Mouse (Mus musculus) CH12F3 (cell line): Measurements from ENCODE around the gene Wdr19.

Experiments
- in situ Hi-C: fragments of 300-500 bp; cut with MboI; formaldehyde crosslinking; loops from 2 replicates; pipeline ENCODE4 v1.14.3; 2020; ENCODE audit warnings: low sequenced_read_pairs

The Wdr19 gene

GRCm38 (mm10) chr5:65199346-65200128 lies at the start of gene Wdr19:
Gene Wdr19 (plus strand): TSS chr5:65199696.
- in situ Hi-C loops = no loop called here

DNA sequence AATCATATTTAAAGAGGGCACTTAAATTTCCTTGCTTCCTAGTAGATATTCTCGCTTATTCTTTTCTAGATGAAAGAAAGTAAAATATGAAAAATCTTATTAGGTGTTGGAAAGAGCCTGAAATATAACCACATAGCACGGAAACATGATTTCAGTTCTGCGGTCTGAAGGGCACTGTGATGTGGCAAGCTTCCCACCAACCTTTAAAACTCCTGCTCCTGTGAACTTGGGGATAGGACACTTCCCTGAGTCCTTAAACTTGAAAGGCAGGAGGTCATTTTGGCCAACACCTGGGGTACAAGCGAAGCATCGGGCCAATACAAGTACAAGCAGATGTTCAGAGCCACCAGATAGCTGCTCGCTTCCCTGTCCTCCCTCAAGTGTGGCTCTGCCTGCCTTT lies 49.8 kb upstream of the Wdr19 start:
- in situ Hi-C loops = no loop called here

- in situ Hi-C loops = no loop called here
Measured at GRCm38 (mm10) chr5:65150376-65150955, 49.0 kb upstream of the Wdr19 start.

DNA sequence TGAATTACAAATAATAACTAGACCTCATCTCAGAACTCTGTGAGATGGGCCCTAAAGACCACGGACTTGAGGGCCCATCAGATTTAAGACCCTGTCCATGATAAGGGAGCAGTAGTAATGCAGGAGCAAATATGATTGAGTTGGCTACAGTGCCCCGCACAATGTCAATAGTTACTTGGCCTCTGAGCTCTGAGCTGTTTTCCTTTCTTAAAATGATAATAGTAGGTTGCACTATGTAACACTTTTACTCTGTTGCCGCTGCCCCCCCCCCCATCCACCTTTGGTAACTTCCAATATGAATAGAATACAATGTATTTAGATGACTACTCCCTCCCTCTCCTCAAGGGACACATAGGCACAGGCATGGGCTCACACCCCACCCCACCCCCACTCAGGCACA lies 48.2 kb upstream of the Wdr19 start:
- in situ Hi-C loops = no loop called here

DNA sequence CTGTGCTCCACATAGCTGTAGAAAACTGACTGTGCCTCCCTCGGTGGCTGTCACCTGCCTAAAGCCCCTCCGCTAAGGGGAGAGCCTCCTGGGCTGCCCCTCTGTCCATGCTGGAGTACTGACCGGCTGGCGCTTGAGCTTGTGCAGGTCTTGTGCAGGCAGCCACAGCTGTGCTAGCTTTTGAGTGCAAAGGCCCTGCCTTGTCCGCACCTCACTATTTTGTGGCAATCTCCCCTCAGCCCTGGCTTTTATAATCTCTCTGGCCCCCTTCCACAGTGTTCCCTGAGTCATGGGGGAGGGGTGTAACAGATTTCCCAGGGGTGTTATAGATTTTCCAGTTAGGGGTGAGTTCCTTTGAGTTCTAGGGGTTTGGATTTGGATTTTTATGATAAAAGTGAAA lies 47.7 kb upstream of the Wdr19 start:
- in situ Hi-C loops = no loop called here

DNA sequence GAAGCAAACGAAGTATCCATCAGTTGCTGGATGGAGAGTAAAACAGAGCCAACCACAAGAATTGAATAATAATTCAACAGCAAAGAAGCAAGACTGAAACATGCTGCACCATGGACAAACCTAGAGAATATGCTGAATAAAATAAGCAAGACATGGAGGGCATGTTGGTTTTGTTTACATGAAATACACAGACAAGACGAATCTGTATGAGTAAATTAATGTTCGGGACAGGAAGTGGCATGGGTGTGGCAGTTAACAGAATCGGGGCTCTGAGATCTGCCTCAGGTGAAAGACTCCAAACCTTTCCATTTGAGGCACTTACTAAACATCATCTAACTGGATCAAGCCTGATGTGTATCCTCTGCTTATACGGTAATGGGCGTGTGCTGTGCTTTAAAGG lies 45.2 kb upstream of the Wdr19 start:
- in situ Hi-C loops = no loop called here

DNA sequence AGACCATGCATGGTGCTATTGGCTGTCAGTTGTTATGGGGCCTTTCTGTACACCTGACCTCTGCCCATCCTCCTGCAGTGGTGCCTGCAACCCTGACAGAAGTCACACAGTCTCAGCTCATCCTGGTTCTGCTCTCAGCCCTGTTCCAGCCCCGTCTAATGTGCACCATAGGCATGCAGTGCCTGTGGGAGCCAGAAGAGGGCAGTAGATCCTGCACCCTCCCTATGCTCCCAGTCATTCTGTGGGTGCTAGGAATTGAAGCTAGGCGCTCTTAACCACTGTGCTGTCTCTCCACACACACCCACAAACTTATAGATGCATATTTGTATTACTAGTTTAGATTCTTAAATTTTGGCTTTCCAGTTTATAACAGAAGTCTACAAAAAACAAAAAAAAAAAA lies 42.6 kb upstream of the Wdr19 start:
- in situ Hi-C loops = no loop called here

DNA sequence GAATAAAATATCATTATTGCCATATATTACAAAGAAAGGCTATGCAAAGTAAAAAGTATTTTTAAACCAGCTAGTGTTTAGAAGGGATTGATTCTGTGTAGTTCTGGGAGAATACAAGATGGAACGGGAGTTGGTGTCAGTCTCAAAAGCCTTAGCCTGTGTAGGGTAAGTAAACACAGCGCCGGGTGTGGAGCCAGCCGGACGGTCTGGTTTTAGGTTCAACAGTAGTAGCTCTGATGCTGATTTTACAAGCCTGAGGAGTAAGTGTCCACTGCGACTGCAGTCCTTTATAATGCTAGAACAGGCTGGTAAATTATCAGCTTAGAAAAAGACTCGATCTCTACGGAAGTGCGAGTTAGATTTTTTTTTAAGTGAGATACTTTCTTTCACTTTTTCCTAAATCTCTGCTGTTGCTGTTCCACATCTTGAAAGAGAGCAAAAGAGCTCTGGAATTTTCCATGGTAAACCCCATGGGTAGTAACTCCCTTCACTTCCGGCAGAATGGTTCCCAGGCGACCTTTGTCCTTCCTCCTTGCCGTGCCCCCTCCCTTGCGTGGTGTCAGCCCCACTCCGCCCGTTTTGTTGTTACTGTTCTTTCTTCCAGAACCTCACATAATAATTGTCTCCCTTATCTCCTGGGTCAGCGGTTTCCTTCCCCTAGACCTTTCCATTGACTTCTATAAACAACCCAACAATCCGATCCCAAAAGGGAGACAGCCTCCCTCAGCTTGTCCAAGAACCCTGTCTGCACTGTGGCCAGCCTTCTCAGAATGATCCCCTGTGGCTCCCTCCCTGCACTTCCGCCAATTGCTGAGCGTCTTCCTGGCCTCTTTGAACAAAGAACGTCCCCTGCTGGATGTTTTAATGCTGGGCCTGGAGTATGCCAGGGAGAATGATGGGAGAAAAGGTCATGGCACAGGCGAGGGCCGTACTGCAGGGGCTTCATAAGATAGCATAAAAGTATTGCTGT lies 41.8 kb upstream of the Wdr19 start:
- in situ Hi-C loops = no loop called here

DNA sequence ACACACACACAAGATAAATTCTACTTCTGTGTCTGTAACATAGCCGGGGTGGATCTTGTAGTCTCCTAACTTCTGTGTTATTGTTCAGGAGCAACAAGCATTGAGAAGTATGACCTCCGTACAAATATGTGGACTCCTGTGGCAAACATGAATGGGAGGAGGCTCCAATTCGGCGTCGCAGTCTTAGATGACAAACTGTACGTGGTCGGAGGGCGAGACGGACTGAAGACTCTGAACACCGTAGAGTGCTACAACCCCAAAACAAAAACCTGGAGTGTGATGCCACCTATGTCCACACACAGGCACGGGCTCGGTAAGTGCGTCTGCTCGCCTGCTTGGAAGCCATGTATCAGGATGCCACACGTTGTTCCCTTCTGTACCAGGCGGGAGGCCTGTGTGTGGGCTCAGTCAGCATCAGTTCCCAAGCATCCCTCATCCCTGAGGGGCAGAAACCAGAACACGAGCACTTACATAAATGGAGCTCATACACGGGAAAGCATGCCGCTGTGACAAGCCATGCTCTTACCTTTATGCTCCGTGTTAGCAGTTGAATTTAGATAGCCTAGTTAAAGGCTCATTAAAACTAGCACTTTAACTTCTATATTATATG lies 40.7 kb upstream of the Wdr19 start:
- in situ Hi-C loops = no loop called here

GRCm38 (mm10) chr5:65163001-65163400 lies 36.5 kb upstream of the Wdr19 start:
- in situ Hi-C loops = no loop called here

GRCm38 (mm10) chr5:65163489-65164092 lies 35.9 kb upstream of the Wdr19 start:
- in situ Hi-C loops = no loop called here

DNA sequence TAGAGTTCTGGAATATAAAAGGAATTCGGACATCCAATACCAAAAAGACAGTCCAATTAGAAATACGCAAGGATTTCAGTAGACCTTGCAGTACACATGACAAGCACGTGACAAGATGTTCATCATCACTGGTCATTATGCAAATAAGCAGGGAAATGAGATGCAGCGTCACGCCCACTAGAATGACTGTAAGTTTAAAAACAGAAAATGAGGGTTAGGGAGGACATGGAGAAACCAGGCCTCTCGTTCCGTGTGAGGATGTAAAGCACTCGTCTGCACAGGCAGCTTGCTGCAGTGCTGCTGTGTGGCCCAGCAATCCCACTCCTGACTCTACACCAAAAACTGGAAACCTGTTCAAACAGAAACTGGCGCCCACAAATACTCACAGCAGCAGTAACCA lies 29.3 kb upstream of the Wdr19 start:
- in situ Hi-C loops = no loop called here

GRCm38 (mm10) chr5:65175035-65175917 lies 24.2 kb upstream of the Wdr19 start:
- in situ Hi-C loops = no loop called here

GRCm38 (mm10) chr5:65175918-65176484 lies 23.5 kb upstream of the Wdr19 start:
- in situ Hi-C loops = no loop called here

- in situ Hi-C loops = no loop called here
Measured at GRCm38 (mm10) chr5:65177026-65177514, 22.4 kb upstream of the Wdr19 start.

- in situ Hi-C loops = no loop called here
Measured at GRCm38 (mm10) chr5:65178477-65178876, 21.0 kb upstream of the Wdr19 start.

GRCm38 (mm10) chr5:65181160-65181793 lies 18.2 kb upstream of the Wdr19 start:
- in situ Hi-C loops = no loop called here

DNA sequence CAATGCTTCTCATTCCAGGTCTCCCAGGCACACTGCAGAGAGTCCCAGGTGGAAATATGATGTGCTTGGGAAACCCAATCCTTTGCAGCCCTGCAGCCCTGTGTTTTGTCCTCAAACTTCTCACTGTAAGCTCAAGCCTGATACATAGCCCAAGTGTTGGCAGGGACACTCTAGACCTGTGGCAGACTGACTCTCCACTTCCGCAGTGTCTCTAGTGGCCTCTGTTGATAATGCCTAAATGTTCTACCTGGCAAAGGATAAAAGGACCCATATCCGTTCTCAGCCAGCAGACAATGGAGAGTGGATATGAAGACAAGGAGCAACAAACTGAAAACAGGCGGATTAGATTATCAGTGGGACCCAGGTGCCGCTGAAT lies 17.7 kb upstream of the Wdr19 start:
- in situ Hi-C loops = no loop called here

DNA sequence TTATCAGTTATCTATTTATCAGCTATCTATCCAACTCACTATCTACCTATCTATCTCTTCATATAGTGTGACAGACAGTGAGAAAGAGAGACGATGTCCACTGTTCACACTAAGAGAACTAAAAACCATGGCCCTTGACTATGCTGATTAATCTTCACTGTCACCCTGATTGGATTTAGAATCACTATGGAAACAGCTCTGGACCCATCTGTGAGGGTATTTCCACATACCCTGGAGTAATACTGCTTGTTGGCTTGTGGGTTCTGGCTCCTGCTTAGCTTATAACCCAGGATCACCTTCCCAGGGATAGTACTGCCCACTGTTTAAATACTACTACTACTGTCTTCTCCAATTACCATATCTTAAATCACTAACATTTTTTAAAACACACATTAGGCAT lies 17.2 kb upstream of the Wdr19 start:
- in situ Hi-C loops = no loop called here
